Comparison of ENCODE assay signal across 23 mouse cellular contexts in the genomic region with DNA sequence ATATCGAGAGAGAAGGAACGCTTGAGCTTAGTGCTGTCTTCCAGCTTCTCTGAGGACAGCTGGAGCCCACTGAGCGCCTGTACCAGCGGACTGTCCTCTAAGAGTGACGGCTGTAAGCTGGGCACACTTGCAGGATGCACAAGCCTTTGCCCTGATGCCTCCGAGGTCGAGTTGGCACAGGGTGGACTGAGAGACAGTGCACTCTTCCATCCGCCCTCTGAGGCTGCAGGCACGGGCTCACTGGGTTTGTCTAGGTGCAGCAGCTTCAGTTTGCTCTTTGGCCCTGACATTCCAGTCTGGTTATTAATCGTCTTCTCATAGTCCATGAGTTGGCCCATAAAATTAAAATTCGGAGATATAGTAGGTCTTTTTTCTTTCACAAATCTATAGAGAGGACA.
DNase-seq lines count a peak whose midpoint lies in the region; ATAC-seq and TF ChIP-seq lines count a peak whose summit lies in the region.
"Had no signal": no experiment of that assay in that cellular context is flagged by ENCODE, and none has a peak within 500 bp of the region (broad histone marks: within the 10 kb centered on the region; RNA-seq: fewer than 3 reads in every experiment).

No protein-coding gene starts in this region.

- 95% methylated on average over 11 of the region's 11 CpGs for WGBS in midbrain, embryonic 16.5 days
- 92% methylated on average over 11 of the region's 11 CpGs for WGBS in forebrain, embryonic 16.5 days

- H3K4me1 ChIP-seq in testis, adult 2 months (ENCODE audit: control insufficient read depth, insufficient read depth, low read length): no peaks in the 10 kb centered on the region
- H3K4me1 ChIP-seq in midbrain, embryonic 16.5 days (ENCODE audit: control insufficient read depth, insufficient read depth, low read length): no peaks in the 10 kb centered on the region
- H3K4me1 ChIP-seq in forebrain, embryonic 16.5 days (replicated peaks; ENCODE audit: control insufficient read depth, insufficient read depth, low read length): peaks cover 3% of the 10 kb centered on the region; the same call in 1 of the 2 replicates
- H3K4me1 ChIP-seq: midbrain, embryonic 15.5 days; neural tube, embryonic 15.5 days; stomach, embryonic 15.5 days had no signal

- TF ChIP-seq POLR2A in testis, adult 2 months (IDR thresholded peaks at IDR 0.05; ENCODE audit: control insufficient read depth, low read depth, low read length): no peak

- no peaks in the 10 kb centered on the region; the same call in 1 of the 2 replicates for H3K36me3 ChIP-seq in testis, adult 2 months (ENCODE audit: control insufficient read depth, insufficient read depth, low read length)
- H3K36me3 ChIP-seq in midbrain, embryonic 16.5 days (ENCODE audit: control insufficient read depth, insufficient read depth, low read length): no peaks in the 10 kb centered on the region
- H3K36me3 ChIP-seq in forebrain, embryonic 16.5 days (ENCODE audit: control insufficient read depth, insufficient read depth): no peaks in the 10 kb centered on the region
- H3K36me3 ChIP-seq: midbrain, embryonic 15.5 days; neural tube, embryonic 15.5 days had no signal

- no peak overlapping the region for H3K4me3 ChIP-seq in testis, adult 2 months (ENCODE audit: control insufficient read depth, low read depth, low read length)
- no peak overlapping the region for H3K4me3 ChIP-seq in midbrain, embryonic 16.5 days (ENCODE audit: low read depth, low read length)
- H3K4me3 ChIP-seq in forebrain, embryonic 16.5 days (replicated peaks; ENCODE audit: low read length): no peak overlapping the region
- H3K4me3 ChIP-seq: forebrain, embryonic 15.5 days; limb, embryonic 15.5 days; megakaryocyte, embryonic 14.5 days; midbrain, embryonic 15.5 days; neural tube, embryonic 15.5 days; stomach, embryonic 15.5 days had no signal

- no peaks in the 10 kb centered on the region for H3K9me3 ChIP-seq in midbrain, embryonic 16.5 days (replicated peaks; ENCODE audit: control insufficient read depth, low read length, poor library complexity, severe bottlenecking)
- H3K9me3 ChIP-seq in forebrain, embryonic 16.5 days (ENCODE audit: control insufficient read depth, low read length): no peaks in the 10 kb centered on the region
- H3K9me3 ChIP-seq: forebrain, embryonic 15.5 days; G1E; limb, embryonic 15.5 days; megakaryocyte, embryonic 14.5 days; midbrain, embryonic 15.5 days; neural tube, embryonic 15.5 days; stomach, embryonic 15.5 days had no signal

- no peak overlapping the region for H3K4me2 ChIP-seq in midbrain, embryonic 16.5 days (ENCODE audit: low read length)
- H3K4me2 ChIP-seq in forebrain, embryonic 16.5 days (ENCODE audit: low read length): no peak overlapping the region
- H3K4me2 ChIP-seq: forebrain, embryonic 15.5 days; heart, embryonic 11.5 days; limb, embryonic 15.5 days; midbrain, embryonic 15.5 days; neural tube, embryonic 15.5 days; stomach, embryonic 15.5 days had no signal

- no peaks in the 10 kb centered on the region for H3K27me3 ChIP-seq in testis, adult 2 months (ENCODE audit: control insufficient read depth, insufficient read depth, low read length)
- no peaks in the 10 kb centered on the region for H3K27me3 ChIP-seq in midbrain, embryonic 16.5 days (ENCODE audit: control insufficient read depth, insufficient read depth, low read depth, low read length)
- H3K27me3 ChIP-seq in forebrain, embryonic 16.5 days (replicated peaks; ENCODE audit: control insufficient read depth, insufficient read depth, low read length): no peaks in the 10 kb centered on the region
- H3K27me3 ChIP-seq: forebrain, embryonic 15.5 days; limb, embryonic 15.5 days; megakaryocyte, embryonic 14.5 days; midbrain, embryonic 15.5 days; neural tube, embryonic 15.5 days; stomach, embryonic 15.5 days had no signal

- no peak overlapping the region for H3K27ac ChIP-seq in testis, adult 2 months (ENCODE audit: control insufficient read depth, insufficient read depth, low read depth, low read length)
- H3K27ac ChIP-seq in midbrain, embryonic 16.5 days (ENCODE audit: low read length): no peak overlapping the region
- no peak overlapping the region for H3K27ac ChIP-seq in forebrain, embryonic 16.5 days (ENCODE audit: low read length)
- H3K27ac ChIP-seq: forebrain, embryonic 15.5 days; limb, embryonic 15.5 days; midbrain, embryonic 15.5 days; neural tube, embryonic 15.5 days; stomach, embryonic 15.5 days had no signal

- ATAC-seq in midbrain, embryonic 16.5 days: no peak
- no peak for ATAC-seq in forebrain, embryonic 16.5 days
- ATAC-seq: activated CD4-positive, CD25-positive, alpha-beta regulatory T cell, adult 4 months; forebrain, embryonic 15.5 days; liver, postnatal 0 days; midbrain, embryonic 15.5 days had no signal

- 0 out of 2 replicates have a peak, but pooled peaks have one; percentile 0 for TF ChIP-seq CTCF in testis, adult 2 months (IDR thresholded peaks at IDR 0.05; ENCODE audit: control insufficient read depth, insufficient read depth, insufficient replicate concordance, low read depth, low read length)

- DNase-seq in adrenal gland, adult 2 months: peak; percentile 63
- DNase-seq in adrenal gland, adult 18-20 months (ENCODE audit: low spot score in 2 of 2): no peak
- DNase-seq in testis, postnatal 10 days (ENCODE audit: low spot score): no peak
- DNase-seq in kidney, postnatal 10 days: peak; percentile 44
- DNase-seq: cerebellum, adult 11 months; cerebellum, postnatal 25 days; embryo, embryonic 11 days; gastrocnemius, postnatal 36 days; liver, postnatal 0 days; right cerebral cortex, postnatal 14 days; thymus, postnatal 14 days had no signal

- H3K9ac ChIP-seq in midbrain, embryonic 16.5 days (ENCODE audit: low read depth, low read length): no peak overlapping the region
- no peak overlapping the region for H3K9ac ChIP-seq in forebrain, embryonic 16.5 days (replicated peaks; ENCODE audit: low read depth, low read length)
- H3K9ac ChIP-seq: forebrain, embryonic 15.5 days; limb, embryonic 15.5 days; liver, postnatal 0 days; midbrain, embryonic 15.5 days; neural tube, embryonic 15.5 days; stomach, embryonic 15.5 days had no signal

Comparison
In these comparisons a context has a peak if more than half of its experiments do, and no peak if none do; other contexts are left out.
1. DNase-seq: peak in adrenal gland, adult 2 months (single experiment) and kidney, postnatal 10 days (single experiment); none in adrenal gland, adult 18-20 months (0 of 2) and testis, postnatal 10 days (single experiment).